Mouse (Mus musculus): ENCODE data around the gene Gabrb1. TPM values are rescaled to one million over a fixed set of nuclear protein-coding genes. Genes with fewer than 3 reads are reported as not detected.
A peak's percentile ranks its signal among the peaks of the same experiment; 100 is the strongest.

Gabrb1 gene
- polyA plus RNA-seq, 1 experiment from 2014 or later, result 2.1 TPM

- Histone ChIP-seq H3K4me2 (replicated peaks) (peak overlapping the region; percentile 96), H3K27me3 (replicated peaks) (0 out of 2 replicates have a peak, but pooled peaks cover 2% of the 10 kb centered on the region), H3K9me3 (no peaks in the 10 kb centered on the region), H3K27ac (no peak overlapping the region), H3K4me3 (peak overlapping the region; percentile 49), H3K36me3 (no peaks in the 10 kb centered on the region), H3K4me1 (peaks cover 11% of the 10 kb centered on the region; the same call in 1 of the 2 replicates), H3K9ac (peak overlapping the region; percentile 47)
- ATAC-seq (ENCODE audit: low FRiP score, low read depth), result peak; percentile 93
- WGBS, result 1% methylated on average over 45 of the region's 46 CpGs
These were observed 42.8 kb downstream of the Gabrb1 start for GRCm38 (mm10) chr5:71700468-71701272.

GRCm38 (mm10) chr5:71701273-71701614, 43.3 kb downstream of the Gabrb1 start:
- Histone ChIP-seq H3K4me1 (peaks cover 11% of the 10 kb centered on the region; the same call in 1 of the 2 replicates), H3K36me3 (no peaks in the 10 kb centered on the region), H3K9ac (peak overlapping the region; percentile 47; the same call in 1 of the 2 replicates), H3K27ac (no peak overlapping the region), H3K4me2 (replicated peaks) (peak overlapping the region; percentile 96), H3K4me3 (peak overlapping the region; percentile 49), H3K27me3 (replicated peaks) (0 out of 2 replicates have a peak, but pooled peaks cover 2% of the 10 kb centered on the region), H3K9me3 (no peaks in the 10 kb centered on the region)
- 2% methylated on average over 6 of the region's 6 CpGs for WGBS
- ATAC-seq (ENCODE audit: low FRiP score, low read depth), result no peak; the same call in 1 of the 2 replicates

- Histone ChIP-seq H3K27me3 (replicated peaks) (no peaks in the 10 kb centered on the region), H3K4me1 (no peaks in the 10 kb centered on the region), H3K27ac (no peak overlapping the region), H3K4me2 (replicated peaks) (no peak overlapping the region), H3K4me3 (no peak overlapping the region), H3K36me3 (no peaks in the 10 kb centered on the region), H3K9ac (no peak overlapping the region), H3K9me3 (no peaks in the 10 kb centered on the region)
- 45% methylated on average over 8 of the region's 8 CpGs for WGBS
- no peak for ATAC-seq (ENCODE audit: low FRiP score, low read depth)
These were observed 75.2 kb downstream of the Gabrb1 start for GRCm38 (mm10) chr5:71732931-71733792.

- Histone ChIP-seq H3K4me1 (no peaks in the 10 kb centered on the region), H3K36me3 (no peaks in the 10 kb centered on the region), H3K9me3 (no peaks in the 10 kb centered on the region), H3K4me3 (no peak overlapping the region), H3K9ac (no peak overlapping the region), H3K27ac (no peak overlapping the region), H3K27me3 (replicated peaks) (no peaks in the 10 kb centered on the region), H3K4me2 (replicated peaks) (no peak overlapping the region)
- no peak for ATAC-seq (ENCODE audit: low FRiP score, low read depth)
- WGBS, result 90% methylated on average over 2 of the region's 2 CpGs
These were observed 89.5 kb downstream of the Gabrb1 start for GRCm38 (mm10) chr5:71747411-71747810.

- WGBS, result 86% methylated on average over 5 of the region's 5 CpGs
- no peak overlapping the region for H3K4me2 ChIP-seq (replicated peaks)
- H3K36me3 ChIP-seq, result no peaks in the 10 kb centered on the region
- no peaks in the 10 kb centered on the region for H3K27me3 ChIP-seq (replicated peaks)
- H3K4me3 ChIP-seq, result no peak overlapping the region
- H3K9me3 ChIP-seq, result no peaks in the 10 kb centered on the region
- no peak overlapping the region for H3K27ac ChIP-seq
- no peak overlapping the region for H3K9ac ChIP-seq
- H3K4me1 ChIP-seq, result no peaks in the 10 kb centered on the region
- ATAC-seq (ENCODE audit: low FRiP score, low read depth), result no peak
These were observed 96.1 kb downstream of the Gabrb1 start for GRCm38 (mm10) chr5:71753966-71754365.

- H3K36me3 ChIP-seq, result no peaks in the 10 kb centered on the region
- 88% methylated on average over 6 of the region's 6 CpGs for WGBS
- no peak overlapping the region for H3K4me2 ChIP-seq (replicated peaks)
- H3K9ac ChIP-seq, result no peak overlapping the region
- no peaks in the 10 kb centered on the region for H3K9me3 ChIP-seq
- H3K27ac ChIP-seq, result no peak overlapping the region
- H3K4me3 ChIP-seq, result no peak overlapping the region
- H3K27me3 ChIP-seq (replicated peaks), result no peaks in the 10 kb centered on the region
- H3K4me1 ChIP-seq, result no peaks in the 10 kb centered on the region
- no peak for ATAC-seq (ENCODE audit: low FRiP score, low read depth)
These were observed 103.2 kb downstream of the Gabrb1 start for GRCm38 (mm10) chr5:71761105-71761504.

- 86% methylated on average over 2 of the region's 2 CpGs for WGBS
- Histone ChIP-seq H3K27me3 (replicated peaks) (no peaks in the 10 kb centered on the region), H3K9ac (no peak overlapping the region), H3K4me2 (replicated peaks) (no peak overlapping the region), H3K4me1 (no peaks in the 10 kb centered on the region), H3K9me3 (no peaks in the 10 kb centered on the region), H3K27ac (no peak overlapping the region), H3K4me3 (no peak overlapping the region), H3K36me3 (no peaks in the 10 kb centered on the region)
- ATAC-seq (ENCODE audit: low FRiP score, low read depth), result no peak
These were observed 123.7 kb downstream of the Gabrb1 start for GRCm38 (mm10) chr5:71781514-71782179.

- WGBS, result 66% methylated on average over 1 of the region's 1 CpGs
- H3K27me3 ChIP-seq (replicated peaks), result no peaks in the 10 kb centered on the region
These were observed 164.9 kb downstream of the Gabrb1 start for GRCm38 (mm10) chr5:71822862-71823261.

GRCm38 (mm10) chr5:71828342-71828741, 170.4 kb downstream of the Gabrb1 start:
- ATAC-seq (ENCODE audit: low FRiP score, low read depth), result no peak

More at GRCm38 (mm10) chr5:71822862-71823261, 164.9 kb downstream of the Gabrb1 start:
- H3K4me3 ChIP-seq, result no peak overlapping the region
- no peaks in the 10 kb centered on the region for H3K36me3 ChIP-seq
- no peak overlapping the region for H3K27ac ChIP-seq
- no peak overlapping the region for H3K9ac ChIP-seq
- H3K9me3 ChIP-seq, result no peaks in the 10 kb centered on the region
- no peak overlapping the region for H3K4me2 ChIP-seq (replicated peaks)
- ATAC-seq (ENCODE audit: low FRiP score, low read depth), result no peak
- no peaks in the 10 kb centered on the region for H3K4me1 ChIP-seq

GRCm38 (mm10) chr5:71828996-71829395, 171.1 kb downstream of the Gabrb1 start:
- Histone ChIP-seq H3K9me3 (no peaks in the 10 kb centered on the region), H3K27me3 (replicated peaks) (no peaks in the 10 kb centered on the region), H3K4me3 (no peak overlapping the region), H3K4me2 (replicated peaks) (no peak overlapping the region), H3K9ac (no peak overlapping the region), H3K36me3 (no peaks in the 10 kb centered on the region), H3K4me1 (no peaks in the 10 kb centered on the region), H3K27ac (no peak overlapping the region)
- no peak for ATAC-seq (ENCODE audit: low FRiP score, low read depth)
- WGBS, result 75% methylated on average over 1 of the region's 1 CpGs

More at GRCm38 (mm10) chr5:71828342-71828741, 170.4 kb downstream of the Gabrb1 start:
- Histone ChIP-seq H3K4me2 (replicated peaks) (no peak overlapping the region), H3K9me3 (no peaks in the 10 kb centered on the region), H3K9ac (no peak overlapping the region), H3K36me3 (no peaks in the 10 kb centered on the region), H3K27me3 (replicated peaks) (no peaks in the 10 kb centered on the region), H3K27ac (no peak overlapping the region), H3K4me1 (no peaks in the 10 kb centered on the region), H3K4me3 (no peak overlapping the region)

- Histone ChIP-seq H3K4me2 (replicated peaks) (no peak overlapping the region), H3K9ac (no peak overlapping the region), H3K4me3 (no peak overlapping the region), H3K4me1 (no peaks in the 10 kb centered on the region), H3K27me3 (replicated peaks) (no peaks in the 10 kb centered on the region), H3K27ac (no peak overlapping the region), H3K36me3 (no peaks in the 10 kb centered on the region), H3K9me3 (no peaks in the 10 kb centered on the region)
- WGBS, result 90% methylated on average over 2 of the region's 2 CpGs
- ATAC-seq (ENCODE audit: low FRiP score, low read depth), result no peak
These were observed 172.4 kb downstream of the Gabrb1 start for GRCm38 (mm10) chr5:71830342-71830741.

GRCm38 (mm10) chr5:71842241-71842640, 184.3 kb downstream of the Gabrb1 start:
- Histone ChIP-seq H3K9ac (no peak overlapping the region), H3K27ac (no peak overlapping the region), H3K27me3 (replicated peaks) (no peaks in the 10 kb centered on the region), H3K9me3 (no peaks in the 10 kb centered on the region), H3K4me1 (no peaks in the 10 kb centered on the region), H3K4me3 (no peak overlapping the region), H3K36me3 (no peaks in the 10 kb centered on the region), H3K4me2 (replicated peaks) (no peak overlapping the region)
- ATAC-seq (ENCODE audit: low FRiP score, low read depth), result no peak
